Mouse (Mus musculus): ENCODE results near the gene 1700061G19Rik.

1700061G19Rik gene

GRCm38 (mm10) chr17:56874936-56875651, at the start of gene 1700061G19Rik:
Gene 1700061G19Rik (plus strand): TSS chr17:56875477.
- no peak for DNase-seq (ENCODE audit: low spot score in 2 of 2)

GRCm38 (mm10) chr17:56826718-56827117, 48.6 kb upstream of the 1700061G19Rik start:
- DNase-seq (ENCODE audit: low spot score in 2 of 2), result no peak

GRCm38 (mm10) chr17:56829171-56829570, 46.1 kb upstream of the 1700061G19Rik start:
- DNase-seq (ENCODE audit: low spot score in 2 of 2), result no peak

GRCm38 (mm10) chr17:56829795-56830194, 45.5 kb upstream of the 1700061G19Rik start:
- no peak for DNase-seq (ENCODE audit: low spot score in 2 of 2)

GRCm38 (mm10) chr17:56830411-56831110, 44.7 kb upstream of the 1700061G19Rik start, which contains the start of gene Rfx2:
Gene Rfx2 (minus strand): TSS chr17:56831013.
- DNase-seq (ENCODE audit: low spot score in 2 of 2), result no peak

- DNase-seq (ENCODE audit: low spot score in 2 of 2), result peak; percentile 97 to 99
Measured at GRCm38 (mm10) chr17:56831111-56831816, 44.0 kb upstream of the 1700061G19Rik start.

- DNase-seq (ENCODE audit: low spot score in 2 of 2), result no peak
Measured at GRCm38 (mm10) chr17:56832918-56833317, 42.4 kb upstream of the 1700061G19Rik start.

- DNase-seq (ENCODE audit: low spot score in 2 of 2), result no peak
Measured at GRCm38 (mm10) chr17:56833381-56833780, 41.9 kb upstream of the 1700061G19Rik start.

- DNase-seq (ENCODE audit: low spot score in 2 of 2), result no peak
Measured at GRCm38 (mm10) chr17:56836336-56836735, 38.9 kb upstream of the 1700061G19Rik start.

- DNase-seq (ENCODE audit: low spot score in 2 of 2), result no peak
Measured at GRCm38 (mm10) chr17:56840524-56840923, 34.8 kb upstream of the 1700061G19Rik start.

- no peak for DNase-seq (ENCODE audit: low spot score in 2 of 2)
Measured at GRCm38 (mm10) chr17:56842173-56842572, 33.1 kb upstream of the 1700061G19Rik start.

GRCm38 (mm10) chr17:56843678-56844077, 31.6 kb upstream of the 1700061G19Rik start:
- no peak for DNase-seq (ENCODE audit: low spot score in 2 of 2)

- no peak for DNase-seq (ENCODE audit: low spot score in 2 of 2)
Measured at GRCm38 (mm10) chr17:56848785-56849184, 26.5 kb upstream of the 1700061G19Rik start.

GRCm38 (mm10) chr17:56849710-56850109, 25.6 kb upstream of the 1700061G19Rik start:
- DNase-seq (ENCODE audit: low spot score in 2 of 2), result no peak

- no peak for DNase-seq (ENCODE audit: low spot score in 2 of 2)
Measured at GRCm38 (mm10) chr17:56851167-56851566, 24.1 kb upstream of the 1700061G19Rik start.

GRCm38 (mm10) chr17:56855421-56855820, 19.9 kb upstream of the 1700061G19Rik start:
- DNase-seq (ENCODE audit: low spot score in 2 of 2), result no peak

- peak; percentile 34 to 65 for DNase-seq (ENCODE audit: low spot score in 2 of 2)
Measured at GRCm38 (mm10) chr17:56858216-56858615, 17.1 kb upstream of the 1700061G19Rik start.

- DNase-seq (ENCODE audit: low spot score in 2 of 2), result no peak
Measured at GRCm38 (mm10) chr17:56858922-56859321, 16.4 kb upstream of the 1700061G19Rik start.

- peak; percentile 15 to 37 for DNase-seq (ENCODE audit: low spot score in 2 of 2)
Measured at GRCm38 (mm10) chr17:56861197-56861596, 14.1 kb upstream of the 1700061G19Rik start.

GRCm38 (mm10) chr17:56866071-56866470, 9.2 kb upstream of the 1700061G19Rik start:
- no peak for DNase-seq (ENCODE audit: low spot score in 2 of 2)

- no peak for DNase-seq (ENCODE audit: low spot score in 2 of 2)
Measured at GRCm38 (mm10) chr17:56869481-56869977, 5.7 kb upstream of the 1700061G19Rik start.

- no peak for DNase-seq (ENCODE audit: low spot score in 2 of 2)
Measured at GRCm38 (mm10) chr17:56870287-56870953, 4.9 kb upstream of the 1700061G19Rik start.
